Comparison of ENCODE assay signal across 10 mouse cellular contexts in genomic region chr19:41101390-41101789, GRCm38 (mm10). TPM values are rescaled to one million over a fixed set of nuclear protein-coding genes. Genes with fewer than 3 reads are reported as not detected.
DNase-seq lines count a peak whose midpoint lies in the region; ATAC-seq lines count a peak whose summit lies in the region.
"Had no signal": no experiment of that assay in that cellular context is flagged by ENCODE, and none has a peak within 500 bp of the region (broad histone marks: within the 10 kb centered on the region; RNA-seq: fewer than 3 reads in every experiment).

No protein-coding gene starts in this region.

- peaks cover 17% of the 10 kb centered on the region for H3K27me3 ChIP-seq in hindbrain, embryonic 13.5 days
- H3K27me3 ChIP-seq in hindbrain, embryonic 11.5 days (ENCODE audit: control insufficient read depth, insufficient read depth, low read length): no peaks in the 10 kb centered on the region

- DNase-seq in hindbrain, embryonic 11.5 days (ENCODE audit: low spot score): no peak
- peak; percentile 97 for DNase-seq in brain, adult 2 months (ENCODE audit: low read depth, low spot score)
- peak; percentile 77 for DNase-seq in gastrocnemius, adult 18-20 months (ENCODE audit: low spot score)
- DNase-seq in layer of hippocampus, postnatal 10 days (ENCODE audit: low spot score in 2 of 2): peak; percentile 93
- peak; percentile 31 to 67 for DNase-seq in right cerebral cortex, adult 2 months (ENCODE audit: low spot score in 2 of 2)
- no peak for DNase-seq in lung, postnatal 25 days (ENCODE audit: low spot score)
- no peak for DNase-seq in thymus, postnatal 0 days (ENCODE audit: low spot score)

- peaks cover 11% of the 10 kb centered on the region; the same call in 1 of the 2 replicates for H3K4me1 ChIP-seq in hindbrain, embryonic 13.5 days (replicated peaks)
- no peaks in the 10 kb centered on the region for H3K4me1 ChIP-seq in hindbrain, embryonic 11.5 days (replicated peaks; ENCODE audit: control insufficient read depth, insufficient read depth, low read length)

- ATAC-seq in hindbrain, embryonic 13.5 days (ENCODE audit: low FRiP score): peak; percentile 77
- no peak for ATAC-seq in hindbrain, embryonic 11.5 days (ENCODE audit: low FRiP score)

- H3K4me3 ChIP-seq in hindbrain, embryonic 13.5 days: no peak overlapping the region
- H3K4me3 ChIP-seq in hindbrain, embryonic 11.5 days (ENCODE audit: low read depth, low read length): no peak overlapping the region

- 0 out of 2 replicates have a peak overlapping the region, but pooled peaks have one; percentile 20 for H3K27ac ChIP-seq in hindbrain, embryonic 13.5 days
- H3K27ac ChIP-seq in hindbrain, embryonic 11.5 days (ENCODE audit: low read depth, low read length): no peak overlapping the region

- H3K9ac ChIP-seq in hindbrain, embryonic 13.5 days: no peak overlapping the region
- no peak overlapping the region for H3K9ac ChIP-seq in hindbrain, embryonic 11.5 days (ENCODE audit: low read depth, low read length)

- H3K36me3 ChIP-seq in hindbrain, embryonic 13.5 days: no peaks in the 10 kb centered on the region
- H3K36me3 ChIP-seq in hindbrain, embryonic 11.5 days (ENCODE audit: control insufficient read depth, insufficient read depth, low read length): no peaks in the 10 kb centered on the region

- H3K9me3 ChIP-seq in hindbrain, embryonic 13.5 days: no peaks in the 10 kb centered on the region
- no peaks in the 10 kb centered on the region for H3K9me3 ChIP-seq in hindbrain, embryonic 11.5 days (ENCODE audit: control insufficient read depth, low read length)

- WGBS in hindbrain, embryonic 13.5 days: 75% methylated on average over 8 of the region's 8 CpGs
- WGBS in hindbrain, embryonic 11.5 days: 85% methylated on average over 8 of the region's 8 CpGs

- H3K4me2 ChIP-seq in hindbrain, embryonic 13.5 days: no peak overlapping the region
- no peak overlapping the region for H3K4me2 ChIP-seq in hindbrain, embryonic 11.5 days (replicated peaks; ENCODE audit: low read depth, low read length)

RNA-seq across cellular contexts. Expression of gene Opalin, which starts 24.5 kb away (rescaled TPM):
- not detected in 2 replicates for polyA plus RNA-seq in hindbrain, embryonic 13.5 days (2015; fragmentation: Nextera tagmentation; extraction: Ambion mirVana)
- polyA plus RNA-seq in hindbrain, embryonic 11.5 days (2014; fragmentation: Nextera tagmentation; extraction: Ambion mirVana): not detected in 2 replicates
- not detected for total RNA-seq in gastrocnemius, adult 18-20 months (2021)
- under 1 TPM; 0.33 to 0.41 TPM for total RNA-seq in layer of hippocampus, postnatal 10 days (2021)
- polyA plus RNA-seq in thymus, postnatal 0 days (2015; fragmentation: Nextera tagmentation; extraction: Ambion mirVana): 0.09 and 0.12 TPM in 2 replicates
- polyA plus RNA-seq: limb, embryonic 14.5 days; spleen, adult 2 months had no signal

Comparison
In these comparisons a context has a peak if more than half of its experiments do, and no peak if none do; other contexts are left out.
1. DNase-seq: peak in brain, adult 2 months (single experiment), gastrocnemius, adult 18-20 months (single experiment), layer of hippocampus, postnatal 10 days (2 of 2) and right cerebral cortex, adult 2 months (2 of 2); none in hindbrain, embryonic 11.5 days (single experiment), lung, postnatal 25 days (single experiment) and thymus, postnatal 0 days (single experiment).